Mouse (Mus musculus) liver, postnatal 0 days (tissue): ENCODE data around the gene Nwd2.

ENCODE experiments used
- CTCF ChIP-seq: sonication (generic); IDR thresholded peaks from 2 replicates; pipeline ENCODE4 v1.5.1; 2016; ENCODE audit warnings: antibody characterized with exemption, low read depth
- EP300 ChIP-seq: IDR thresholded peaks from 2 replicates; pipeline ENCODE4 v1.6.1; 2016; ENCODE audit warnings: antibody characterized with exemption, low read depth, mild to moderate bottlenecking

DNA sequence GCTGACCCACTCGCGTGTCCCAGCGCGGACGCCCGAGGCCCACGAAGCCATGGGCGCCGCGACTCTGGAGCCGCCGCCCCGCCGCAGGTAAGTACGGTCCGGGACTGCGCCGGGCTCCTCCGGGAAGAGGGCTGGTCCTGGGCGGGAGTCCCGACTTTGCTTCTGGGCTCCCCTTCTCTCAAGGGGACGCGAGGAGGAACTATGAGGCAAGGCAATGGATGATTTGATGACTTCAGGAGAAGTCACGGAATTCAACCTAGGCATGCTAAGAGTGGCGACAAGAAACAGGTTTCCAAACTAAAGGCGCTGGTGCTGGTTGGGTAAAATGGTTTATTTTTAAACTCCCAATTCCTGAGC is 163.6 kb downstream of the Nwd2 start:
- no peak for TF ChIP-seq CTCF
- TF ChIP-seq EP300: no peak
